Mouse (Mus musculus) liver, embryonic 12.5 days (tissue): ENCODE data around the gene Ndufs7. TPM values are rescaled to one million over a fixed set of nuclear protein-coding genes. Genes with fewer than 3 reads are reported as not detected.
"Not testable (repeated sequence)": the region's sequence is repeated elsewhere in the genome, so short reads cannot be mapped to it uniquely, and the experiment has no call there.

Experiments
- ATAC-seq: fragments of 200-750 bp; cut with Nextera tagmentation; 2 replicates; pipeline ENCODE4 v1.8.0; 2017; ENCODE audit warnings: moderate number of reproducible peaks, mild to moderate bottlenecking, moderate library complexity
- H3K27ac ChIP-seq: fragments of 300-500 bp; sonication (generic); 2 replicates; pipeline ENCODE4 v1.5.1; 2016; ENCODE audit warnings: mild to moderate bottlenecking
- H3K27me3 ChIP-seq: fragments of 300-500 bp; sonication (generic); replicated peaks from 2 replicates; pipeline ENCODE4 v1.6.1; 2016; ENCODE audit warnings: mild to moderate bottlenecking, moderate library complexity
- H3K36me3 ChIP-seq: fragments of 300-500 bp; sonication (generic); 2 replicates; pipeline ENCODE4 v1.6.1; 2016; ENCODE audit warnings: mild to moderate bottlenecking, moderate library complexity
- H3K4me1 ChIP-seq: fragments of 300-500 bp; sonication (generic); 2 replicates; pipeline ENCODE4 v1.6.1; 2016
- H3K4me2 ChIP-seq: fragments of 300-500 bp; sonication (generic); 2 replicates; pipeline ENCODE4 v1.6.1; 2016; ENCODE audit warnings: mild to moderate bottlenecking, moderate library complexity
- H3K4me3 ChIP-seq: fragments of 300-500 bp; sonication (generic); 2 replicates; pipeline ENCODE4 v1.5.1; 2016; ENCODE audit warnings: mild to moderate bottlenecking, moderate library complexity
- H3K9ac ChIP-seq: fragments of 300-500 bp; sonication (generic); 2 replicates; pipeline ENCODE4 v1.6.1; 2016; ENCODE audit warnings: mild to moderate bottlenecking, moderate library complexity
- H3K9me3 ChIP-seq: fragments of 300-500 bp; sonication (generic); replicated peaks from 2 replicates; pipeline ENCODE4 v1.6.1; 2016; ENCODE audit warnings: mild to moderate bottlenecking, moderate library complexity
- WGBS: fragments of 180-500 bp; shearing (Covaris S2); methylation state at CpG from one replicate; pipeline ENCODE4 v1.1.7; 2016; ENCODE audit not compliant: insufficient replicate concordance; 5-methylcytosine and 5-hydroxymethylcytosine counted together
- polyA plus RNA-seq: library from polyadenylated mRNA; unstranded; fragments of >200 nt; fragmentation: Nextera tagmentation; extraction: Ambion mirVana; gene quantifications from 2 replicates; pipeline ENCODE4 v1.2.1, GENCODE M21; 2016

Gene Ndufs7
- polyA plus RNA-seq: 296 and 312 TPM in 2 replicates

DNA sequence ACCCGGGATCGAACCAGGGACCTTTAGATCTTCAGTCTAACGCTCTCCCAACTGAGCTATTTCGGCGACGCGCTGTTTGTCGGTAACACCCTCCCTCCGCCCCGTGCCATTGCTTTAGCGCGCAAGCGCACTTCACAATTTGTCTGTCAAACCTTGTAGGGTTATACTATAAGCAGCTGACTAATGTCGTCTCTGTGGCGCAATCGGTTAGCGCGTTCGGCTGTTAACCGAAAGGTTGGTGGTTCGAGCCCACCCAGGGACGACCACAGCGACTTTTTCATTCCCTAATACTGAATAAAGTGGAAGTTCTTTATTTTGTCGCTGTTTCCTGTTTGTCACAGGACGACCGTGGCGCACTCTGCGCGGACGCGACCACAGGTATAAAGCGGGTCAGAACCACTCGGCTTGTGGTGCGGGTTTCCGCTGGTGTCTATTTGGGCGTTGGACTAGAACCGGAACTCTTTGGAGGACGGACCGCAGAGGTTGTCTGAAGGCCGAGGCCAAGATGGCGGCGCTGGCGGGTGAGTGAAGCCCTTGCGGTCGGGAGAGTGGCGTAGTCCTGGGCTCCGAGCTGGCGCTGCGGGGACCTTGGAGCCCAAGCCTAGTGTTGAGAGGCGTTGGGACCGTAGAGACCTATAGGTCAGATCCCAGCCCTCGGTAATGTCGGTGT is at the start of gene Ndufs7:
TSS of gene Ndufs7 (plus strand) at position 151 of the 670 bp plus-strand sequence.
- under 1% methylated on average over 53 of the region's 53 CpGs for WGBS
- Histone ChIP-seq H3K9me3 (no peaks in the 10 kb centered on the region), H3K9ac (peak within 1 kb of the TSS; percentile 92), H3K27me3 (no peaks in the 10 kb centered on the region), H3K4me2 (peak within 1 kb of the TSS; percentile 87), H3K4me3 (peak within 1 kb of the TSS; percentile 93), H3K4me1 (peaks cover 54% of the 10 kb centered on the region), H3K27ac (peak within 1 kb of the TSS; percentile 91), H3K36me3 (peaks cover 36% of the 10 kb centered on the region)
- ATAC-seq: peak; percentile 87

- whole genome bisulfite sequencing: 40% methylated on average over 3 of the region's 3 CpGs
- Histone ChIP-seq H3K4me1 (peaks cover 3% of the 10 kb centered on the region; the same call in 1 of the 2 replicates), H3K4me2 (no peak overlapping the region), H3K27me3 (peaks cover 34% of the 10 kb centered on the region; the same call in 1 of the 2 replicates), H3K9ac (no peak overlapping the region), H3K27ac (no peak overlapping the region), H3K4me3 (no peak overlapping the region), H3K9me3 (no peaks in the 10 kb centered on the region), H3K36me3 (no peaks in the 10 kb centered on the region)
- ATAC-seq: peak; percentile 76; the same call in 1 of the 2 replicates
These were observed 49.4 kb upstream of the Ndufs7 start for GRCm38 (mm10) chr10:80199440-80200008.

- H3K27ac ChIP-seq: no peak overlapping the region
- no peak overlapping the region for H3K4me3 ChIP-seq
- H3K36me3 ChIP-seq: no peaks in the 10 kb centered on the region
- WGBS: 60% methylated on average over 6 of the region's 6 CpGs
- H3K4me2 ChIP-seq: no peak overlapping the region
- H3K9ac ChIP-seq: no peak overlapping the region
- no peak for ATAC-seq
- H3K9me3 ChIP-seq: no peaks in the 10 kb centered on the region
- peaks cover 3% of the 10 kb centered on the region; the same call in 1 of the 2 replicates for H3K4me1 ChIP-seq
- H3K27me3 ChIP-seq: peaks cover 36% of the 10 kb centered on the region
These were observed 48.4 kb upstream of the Ndufs7 start for GRCm38 (mm10) chr10:80200485-80200884.

GRCm38 (mm10) chr10:80204055-80204454 is 44.9 kb upstream of the Ndufs7 start:
- no peak for ATAC-seq
- peaks cover 3% of the 10 kb centered on the region; the same call in 1 of the 2 replicates for H3K4me1 ChIP-seq
- no peak overlapping the region for H3K27ac ChIP-seq
- peaks cover 49% of the 10 kb centered on the region for H3K27me3 ChIP-seq
- no peak overlapping the region for H3K4me2 ChIP-seq
- no peaks in the 10 kb centered on the region for H3K9me3 ChIP-seq
- no peak overlapping the region for H3K4me3 ChIP-seq
- no peak overlapping the region for H3K9ac ChIP-seq
- WGBS: 45% methylated on average over 7 of the region's 7 CpGs
- no peaks in the 10 kb centered on the region for H3K36me3 ChIP-seq

DNA sequence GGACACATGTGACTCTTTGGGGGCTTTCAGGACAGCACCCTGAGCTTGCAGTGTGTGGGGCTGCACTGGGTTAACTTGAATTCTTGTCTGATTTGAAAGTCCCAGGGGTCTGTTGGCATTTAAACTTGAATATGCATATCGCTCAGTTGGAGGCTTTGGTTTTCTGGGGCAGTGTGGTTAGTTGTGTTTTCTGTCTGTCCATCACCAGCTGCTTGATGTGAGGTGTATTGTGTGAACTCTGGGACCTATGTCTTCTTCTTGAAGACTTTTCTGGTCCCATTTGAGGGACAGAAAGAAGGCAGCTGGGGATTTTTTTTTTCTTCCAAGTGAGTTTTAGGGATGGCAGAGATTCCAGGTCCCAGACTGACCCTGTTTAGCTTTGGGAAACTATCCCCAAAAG is 41.7 kb upstream of the Ndufs7 start:
- H3K4me3 ChIP-seq: no peak overlapping the region
- H3K27ac ChIP-seq: no peak overlapping the region
- WGBS: 54% methylated on average over 1 of the region's 1 CpGs
- H3K27me3 ChIP-seq: peaks cover 50% of the 10 kb centered on the region
- ATAC-seq: no peak
- no peak overlapping the region for H3K4me2 ChIP-seq
- H3K36me3 ChIP-seq: no peaks in the 10 kb centered on the region
- no peaks in the 10 kb centered on the region for H3K4me1 ChIP-seq
- H3K9ac ChIP-seq: no peak overlapping the region
- no peaks in the 10 kb centered on the region for H3K9me3 ChIP-seq

GRCm38 (mm10) chr10:80207676-80208075 is 41.2 kb upstream of the Ndufs7 start:
- 66% methylated on average over 10 of the region's 10 CpGs for WGBS
- no peak for ATAC-seq

DNA sequence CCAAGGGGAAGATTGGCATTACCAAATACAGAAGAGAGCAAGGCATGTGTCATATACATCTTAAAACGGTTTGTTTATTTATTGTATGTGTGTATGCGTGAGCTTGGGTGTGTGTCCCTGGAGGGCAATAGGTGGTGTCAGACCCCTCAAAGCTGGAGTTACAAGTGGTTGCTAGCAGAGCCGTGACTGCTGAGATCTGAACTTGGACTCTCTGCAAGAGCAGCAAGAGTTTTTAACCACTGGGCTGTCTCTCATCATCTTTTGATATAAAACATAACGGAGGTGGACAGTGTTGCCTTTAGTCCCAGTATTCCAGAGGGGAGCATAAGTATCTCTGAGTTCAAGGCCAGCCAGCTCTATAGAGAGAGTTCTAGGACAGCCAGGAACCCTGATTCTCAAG is 40.7 kb upstream of the Ndufs7 start:
- 76% methylated on average over 4 of the region's 4 CpGs for WGBS
- Histone ChIP-seq H3K4me3 (no peak overlapping the region), H3K27ac (no peak overlapping the region), H3K9me3 (no peaks in the 10 kb centered on the region), H3K27me3 (peaks cover 50% of the 10 kb centered on the region), H3K9ac (no peak overlapping the region), H3K4me2 (no peak overlapping the region), H3K4me1 (no peaks in the 10 kb centered on the region), H3K36me3 (no peaks in the 10 kb centered on the region)
- no peak for ATAC-seq

More at GRCm38 (mm10) chr10:80207676-80208075, 41.2 kb upstream of the Ndufs7 start:
- Histone ChIP-seq H3K9ac (no peak overlapping the region), H3K4me1 (no peaks in the 10 kb centered on the region), H3K4me3 (no peak overlapping the region), H3K27me3 (peaks cover 50% of the 10 kb centered on the region), H3K36me3 (no peaks in the 10 kb centered on the region), H3K4me2 (no peak overlapping the region), H3K9me3 (no peaks in the 10 kb centered on the region), H3K27ac (no peak overlapping the region)

GRCm38 (mm10) chr10:80208841-80209371 is 40.0 kb upstream of the Ndufs7 start:
- peaks cover 50% of the 10 kb centered on the region for H3K27me3 ChIP-seq
- ATAC-seq: no peak
- no peaks in the 10 kb centered on the region for H3K36me3 ChIP-seq
- H3K9me3 ChIP-seq: no peaks in the 10 kb centered on the region
- WGBS: 44% methylated on average over 24 of the region's 24 CpGs
- H3K4me2 ChIP-seq: no peak overlapping the region
- no peaks in the 10 kb centered on the region for H3K4me1 ChIP-seq
- H3K9ac ChIP-seq: 0 out of 2 replicates have a peak overlapping the region, but pooled peaks have one; percentile 32
- no peak overlapping the region for H3K4me3 ChIP-seq
- H3K27ac ChIP-seq: no peak overlapping the region

GRCm38 (mm10) chr10:80211547-80212103 is 37.3 kb upstream of the Ndufs7 start:
- not testable (repeated sequence) for H3K36me3 ChIP-seq, H3K4me1 ChIP-seq, H3K9me3 ChIP-seq, H3K27ac ChIP-seq, H3K4me3 ChIP-seq, ATAC-seq, H3K4me2 ChIP-seq, H3K9ac ChIP-seq
- 63% methylated on average over 7 of the region's 7 CpGs for WGBS
- peaks cover 32% of the 10 kb centered on the region for H3K27me3 ChIP-seq

DNA sequence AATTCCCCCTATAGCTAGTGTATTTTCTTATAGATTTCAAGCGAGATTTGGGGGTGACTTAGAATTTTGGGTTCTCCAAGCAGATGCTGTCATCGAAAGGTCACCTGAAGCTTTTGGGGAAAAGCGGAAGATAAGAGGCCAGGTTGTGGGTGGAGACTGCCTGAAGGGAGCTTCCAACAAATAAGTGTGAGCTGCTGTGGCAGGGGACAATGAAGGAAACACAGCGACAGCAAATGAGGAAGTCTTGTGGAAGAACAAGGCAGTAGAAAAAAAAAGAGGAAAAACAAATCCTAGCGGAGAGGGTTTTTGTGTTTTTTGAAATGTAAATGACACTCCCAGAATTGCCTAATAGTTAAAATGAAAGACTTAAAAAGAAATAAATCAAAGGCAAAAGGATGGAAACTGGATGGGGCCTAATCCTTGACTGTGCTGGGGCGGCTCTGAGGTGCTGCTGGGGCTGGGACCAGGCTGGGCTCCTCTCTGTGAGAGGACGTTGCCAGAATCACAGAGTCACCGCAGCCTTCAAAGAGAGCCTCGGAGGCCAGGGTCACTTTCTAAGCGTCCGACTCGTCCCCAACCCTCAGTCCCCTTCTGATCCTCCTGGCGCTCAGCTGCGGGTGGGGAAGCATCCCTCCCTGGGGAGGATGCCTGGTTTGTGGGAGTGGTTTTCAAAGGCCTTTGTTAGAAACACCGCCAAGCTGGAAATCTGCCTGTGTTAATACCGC is 33.7 kb upstream of the Ndufs7 start:
- Histone ChIP-seq H3K4me2 (no peak overlapping the region), H3K9me3 (no peaks in the 10 kb centered on the region), H3K4me3 (no peak overlapping the region), H3K27ac (no peak overlapping the region), H3K9ac (no peak overlapping the region), H3K36me3 (no peaks in the 10 kb centered on the region), H3K27me3 (peaks cover 25% of the 10 kb centered on the region), H3K4me1 (no peaks in the 10 kb centered on the region)
- WGBS: 20% methylated on average over 16 of the region's 16 CpGs
- no peak for ATAC-seq

GRCm38 (mm10) chr10:80220676-80221075 is 28.2 kb upstream of the Ndufs7 start:
- 37% methylated on average over 8 of the region's 9 CpGs for WGBS
- no peak overlapping the region for H3K9ac ChIP-seq

More at GRCm38 (mm10) chr10:80220676-80221075, 28.2 kb upstream of the Ndufs7 start:
- no peak for ATAC-seq
- Histone ChIP-seq H3K27me3 (peaks cover 49% of the 10 kb centered on the region), H3K4me3 (no peak overlapping the region), H3K27ac (no peak overlapping the region), H3K9me3 (no peaks in the 10 kb centered on the region), H3K4me2 (no peak overlapping the region), H3K36me3 (no peaks in the 10 kb centered on the region), H3K4me1 (peaks cover 3% of the 10 kb centered on the region)
